Mouse (Mus musculus): Measurements from ENCODE around the gene Ass1. TPM values are rescaled to one million over a fixed set of nuclear protein-coding genes. Genes with fewer than 3 reads are reported as not detected.

Gene Ass1
- 9.6 and 10.3 TPM in 2 replicates for polyA plus RNA-seq (2014; fragmentation: Nextera tagmentation; extraction: Ambion mirVana)

GRCm38 (mm10) chr2:31469931-31470682, at the start of gene Ass1:
TSS of gene Ass1 (plus strand) at chr2:31470207.
- Histone ChIP-seq H3K4me3 (ENCODE audit: low read depth, low read length) (peak within 1 kb of the TSS; percentile 39), H3K27ac (ENCODE audit: low read depth, low read length) (no peak within 1 kb of the TSS), H3K9ac (ENCODE audit: low read length) (peak within 1 kb of the TSS; percentile 31; the same call in 1 of the 2 replicates), H3K27me3 (ENCODE audit: control insufficient read depth, insufficient read depth, low read length) (peaks cover 36% of the 10 kb centered on the region), H3K36me3 (ENCODE audit: control insufficient read depth, insufficient read depth, low read length) (no peaks in the 10 kb centered on the region), H3K4me1 (ENCODE audit: control insufficient read depth, insufficient read depth, low read length) (peaks cover 11% of the 10 kb centered on the region), H3K4me2 (peak within 1 kb of the TSS; percentile 76), H3K9me3 (ENCODE audit: control insufficient read depth, low read length) (no peaks in the 10 kb centered on the region; the same call in 1 of the 2 replicates)
- ATAC-seq (ENCODE audit: low FRiP score) (peak; percentile 44; the same call in 1 of the 2 replicates), DNase-seq (ENCODE audit: low spot score, missing footprints) (peak; percentile 92)
- WGBS, result under 1% methylated on average over 47 of the region's 49 CpGs

DNA sequence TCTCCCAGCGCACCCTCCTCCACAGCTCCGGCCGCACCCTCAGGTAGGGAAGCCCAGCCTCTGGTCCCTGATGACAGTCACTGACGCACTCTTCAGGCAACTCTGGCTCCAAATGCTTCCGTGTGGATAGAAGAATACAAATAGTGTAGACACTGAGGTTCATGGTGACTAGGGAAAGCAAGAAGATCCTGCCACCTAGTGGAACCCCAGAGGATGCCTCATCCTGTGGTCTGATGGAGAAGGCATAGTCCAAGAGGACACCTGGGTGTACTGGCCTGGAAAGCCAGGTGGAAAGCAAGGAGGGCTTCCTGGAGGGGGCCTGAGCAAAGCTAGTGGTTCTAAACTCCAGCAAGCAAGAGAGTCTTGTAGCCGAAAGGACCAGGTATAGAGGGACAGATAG, 49.1 kb upstream of the Ass1 start:
- Histone ChIP-seq H3K4me2 (no peak overlapping the region), H3K27ac (ENCODE audit: low read depth, low read length) (no peak overlapping the region), H3K4me1 (ENCODE audit: control insufficient read depth, insufficient read depth, low read length) (no peaks in the 10 kb centered on the region), H3K9ac (ENCODE audit: low read length) (no peak overlapping the region), H3K36me3 (ENCODE audit: control insufficient read depth, insufficient read depth, low read length) (no peaks in the 10 kb centered on the region), H3K9me3 (ENCODE audit: control insufficient read depth, low read length) (no peaks in the 10 kb centered on the region), H3K4me3 (ENCODE audit: low read depth, low read length) (no peak overlapping the region), H3K27me3 (ENCODE audit: control insufficient read depth, insufficient read depth, low read length) (no peaks in the 10 kb centered on the region)
- WGBS, result 84% methylated on average over 6 of the region's 6 CpGs
- no peak for DNase-seq (ENCODE audit: low spot score, missing footprints)
- no peak for ATAC-seq (ENCODE audit: low FRiP score)

DNA sequence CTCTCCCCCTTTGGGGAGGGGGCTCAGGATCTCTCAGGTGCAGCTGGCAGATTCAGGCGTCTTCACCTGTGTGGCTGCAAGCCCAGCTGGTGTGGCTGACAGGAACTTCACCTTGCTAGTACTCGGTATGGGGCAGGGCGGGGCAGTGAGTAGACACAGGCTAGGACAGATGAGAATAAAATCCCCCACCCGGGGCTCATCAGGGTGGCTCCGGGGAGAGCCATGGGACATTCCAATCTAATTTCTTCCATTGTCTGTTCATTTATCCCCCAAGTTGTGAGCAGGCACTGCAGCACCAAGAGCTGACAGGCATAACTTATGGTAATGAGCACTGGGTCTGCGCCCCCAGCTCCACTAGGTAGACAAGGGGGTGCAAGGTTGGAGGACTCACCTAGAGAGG, 47.4 kb upstream of the Ass1 start:
- Histone ChIP-seq H3K4me2 (no peak overlapping the region), H3K4me1 (ENCODE audit: control insufficient read depth, insufficient read depth, low read length) (no peaks in the 10 kb centered on the region), H3K9me3 (ENCODE audit: control insufficient read depth, low read length) (no peaks in the 10 kb centered on the region), H3K9ac (ENCODE audit: low read length) (no peak overlapping the region), H3K4me3 (ENCODE audit: low read depth, low read length) (no peak overlapping the region), H3K27ac (ENCODE audit: low read depth, low read length) (no peak overlapping the region), H3K36me3 (ENCODE audit: control insufficient read depth, insufficient read depth, low read length) (no peaks in the 10 kb centered on the region), H3K27me3 (ENCODE audit: control insufficient read depth, insufficient read depth, low read length) (no peaks in the 10 kb centered on the region)
- ATAC-seq (ENCODE audit: low FRiP score) (no peak), DNase-seq (ENCODE audit: low spot score, missing footprints) (no peak)
- WGBS, result 77% methylated on average over 6 of the region's 6 CpGs

DNA sequence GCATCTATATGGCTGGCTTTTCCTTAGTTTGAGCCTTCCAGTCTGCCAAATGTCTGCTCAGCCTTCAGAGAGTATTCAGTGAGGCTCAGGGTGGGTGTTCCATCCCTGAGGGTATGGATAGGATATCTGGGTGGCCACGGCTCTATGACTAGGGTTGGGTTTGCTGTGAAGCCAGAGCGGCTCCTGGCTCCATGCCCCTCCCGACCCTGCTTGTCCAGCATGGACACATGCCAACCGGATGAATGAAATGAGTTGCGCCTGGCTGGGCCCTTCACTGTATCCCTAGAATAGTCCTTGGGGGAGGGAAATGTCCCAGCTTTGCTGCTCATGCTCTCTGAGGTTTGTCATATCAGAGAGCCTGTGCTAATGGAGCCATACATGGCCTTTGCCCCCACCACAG, 38.5 kb upstream of the Ass1 start:
- ATAC-seq (ENCODE audit: low FRiP score), result no peak
- 84% methylated on average over 5 of the region's 5 CpGs for WGBS
- H3K4me2 ChIP-seq, result no peak overlapping the region
- no peaks in the 10 kb centered on the region for H3K4me1 ChIP-seq (ENCODE audit: control insufficient read depth, insufficient read depth, low read length)
- H3K9me3 ChIP-seq (ENCODE audit: control insufficient read depth, low read length), result no peaks in the 10 kb centered on the region
- H3K27me3 ChIP-seq (ENCODE audit: control insufficient read depth, insufficient read depth, low read length), result no peaks in the 10 kb centered on the region; the same call in 1 of the 2 replicates
- no peak overlapping the region for H3K9ac ChIP-seq (ENCODE audit: low read length)
- DNase-seq (ENCODE audit: low spot score, missing footprints), result no peak
- H3K36me3 ChIP-seq (ENCODE audit: control insufficient read depth, insufficient read depth, low read length), result no peaks in the 10 kb centered on the region
- no peak overlapping the region for H3K27ac ChIP-seq (ENCODE audit: low read depth, low read length)
- H3K4me3 ChIP-seq (ENCODE audit: low read depth, low read length), result no peak overlapping the region

DNA sequence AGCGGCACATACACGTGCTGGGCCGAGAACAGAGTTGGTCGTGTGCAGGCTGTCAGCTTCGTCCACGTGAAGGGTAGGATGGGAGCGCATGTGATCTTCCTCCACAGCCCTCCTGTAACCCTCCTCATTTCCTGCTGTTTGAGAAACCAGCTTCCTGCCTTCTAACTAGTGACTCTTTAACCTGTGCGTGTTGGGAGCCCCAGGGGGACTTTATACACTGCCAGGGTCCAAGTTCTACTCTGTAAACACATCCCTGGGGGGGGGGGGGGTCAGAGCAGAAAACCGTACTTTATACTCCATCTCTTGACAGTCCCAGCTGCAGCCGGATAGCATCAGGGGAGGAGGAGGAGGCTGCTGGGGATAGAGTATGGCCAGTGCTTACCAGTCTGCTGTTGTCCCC, 35.3 kb upstream of the Ass1 start:
- no peak for ATAC-seq (ENCODE audit: low FRiP score)
- H3K27ac ChIP-seq (ENCODE audit: low read depth, low read length), result no peak overlapping the region
- H3K4me1 ChIP-seq (ENCODE audit: control insufficient read depth, insufficient read depth, low read length), result no peaks in the 10 kb centered on the region
- H3K36me3 ChIP-seq (ENCODE audit: control insufficient read depth, insufficient read depth, low read length), result no peaks in the 10 kb centered on the region
- H3K4me3 ChIP-seq (ENCODE audit: low read depth, low read length), result no peak overlapping the region
- no peaks in the 10 kb centered on the region for H3K9me3 ChIP-seq (ENCODE audit: control insufficient read depth, low read length)
- H3K4me2 ChIP-seq, result no peak overlapping the region
- 80% methylated on average over 10 of the region's 10 CpGs for WGBS
- no peak overlapping the region for H3K9ac ChIP-seq (ENCODE audit: low read length)
- no peak for DNase-seq (ENCODE audit: low spot score, missing footprints)
- H3K27me3 ChIP-seq (ENCODE audit: control insufficient read depth, insufficient read depth, low read length), result no peaks in the 10 kb centered on the region; the same call in 1 of the 2 replicates

DNA sequence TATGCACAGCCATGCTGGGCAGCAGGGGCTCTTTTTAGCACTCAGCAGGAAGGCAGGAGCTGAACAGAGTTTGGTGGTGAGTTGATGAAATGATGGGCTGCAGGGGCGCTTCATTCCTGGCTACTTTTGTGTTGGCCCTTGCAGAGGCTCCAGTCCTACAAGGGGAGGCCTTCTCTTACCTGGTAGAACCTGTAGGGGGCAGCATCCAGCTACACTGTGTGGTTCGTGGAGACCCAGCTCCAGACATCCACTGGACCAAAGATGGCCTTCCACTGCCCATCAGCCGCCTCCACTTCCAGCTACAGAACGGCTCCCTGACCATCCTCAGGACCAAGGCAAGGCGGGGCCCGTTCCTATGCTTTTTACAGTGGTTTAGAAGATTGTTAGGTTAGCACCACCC, 34.4 kb upstream of the Ass1 start:
- no peak overlapping the region for H3K9ac ChIP-seq (ENCODE audit: low read length)
- H3K4me1 ChIP-seq (ENCODE audit: control insufficient read depth, insufficient read depth, low read length), result no peaks in the 10 kb centered on the region
- WGBS, result 39% methylated on average over 6 of the region's 6 CpGs
- H3K27me3 ChIP-seq (ENCODE audit: control insufficient read depth, insufficient read depth, low read length), result no peaks in the 10 kb centered on the region; the same call in 1 of the 2 replicates
- ATAC-seq (ENCODE audit: low FRiP score), result no peak
- H3K36me3 ChIP-seq (ENCODE audit: control insufficient read depth, insufficient read depth, low read length), result no peaks in the 10 kb centered on the region
- peak; percentile 92 for DNase-seq (ENCODE audit: low spot score, missing footprints)
- H3K9me3 ChIP-seq (ENCODE audit: control insufficient read depth, low read length), result no peaks in the 10 kb centered on the region
- no peak overlapping the region for H3K4me2 ChIP-seq
- no peak overlapping the region for H3K4me3 ChIP-seq (ENCODE audit: low read depth, low read length)
- H3K27ac ChIP-seq (ENCODE audit: low read depth, low read length), result no peak overlapping the region

- no peak overlapping the region for H3K9ac ChIP-seq (ENCODE audit: low read length)
- ATAC-seq (ENCODE audit: low FRiP score), result no peak
- no peak overlapping the region for H3K27ac ChIP-seq (ENCODE audit: low read depth, low read length)
- H3K36me3 ChIP-seq (ENCODE audit: control insufficient read depth, insufficient read depth, low read length), result no peaks in the 10 kb centered on the region
- no peaks in the 10 kb centered on the region for H3K9me3 ChIP-seq (ENCODE audit: control insufficient read depth, low read length)
- H3K4me2 ChIP-seq, result no peak overlapping the region
- no peak overlapping the region for H3K4me3 ChIP-seq (ENCODE audit: low read depth, low read length)
- H3K27me3 ChIP-seq (ENCODE audit: control insufficient read depth, insufficient read depth, low read length), result no peaks in the 10 kb centered on the region; the same call in 1 of the 2 replicates
- H3K4me1 ChIP-seq (ENCODE audit: control insufficient read depth, insufficient read depth, low read length), result no peaks in the 10 kb centered on the region
- WGBS, result 72% methylated on average over 14 of the region's 14 CpGs
- peak; percentile 77 for DNase-seq (ENCODE audit: low spot score, missing footprints)
Measured at GRCm38 (mm10) chr2:31437480-31438245, 32.3 kb upstream of the Ass1 start.

DNA sequence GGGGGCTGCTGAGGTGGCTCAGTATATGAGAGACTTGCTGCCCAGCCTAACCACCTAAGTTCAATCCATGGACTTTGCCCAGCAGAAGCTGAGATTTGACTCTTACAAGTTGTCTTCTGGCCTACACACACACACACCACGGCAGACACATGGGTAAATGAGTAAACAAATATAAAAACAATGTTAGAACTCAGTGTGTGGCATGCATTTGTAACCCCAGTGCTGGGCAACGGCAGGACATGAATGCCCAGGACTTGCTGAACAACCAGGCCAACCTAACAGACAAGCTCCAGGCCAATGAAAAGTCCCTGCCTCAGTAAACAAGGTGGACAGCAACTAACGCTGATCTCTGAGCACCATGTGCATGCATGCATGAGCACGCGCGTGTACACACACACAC, 30.4 kb upstream of the Ass1 start:
- Histone ChIP-seq H3K27me3 (ENCODE audit: control insufficient read depth, insufficient read depth, low read length) (no peaks in the 10 kb centered on the region; the same call in 1 of the 2 replicates), H3K9ac (ENCODE audit: low read length) (no peak overlapping the region), H3K4me3 (ENCODE audit: low read depth, low read length) (no peak overlapping the region), H3K4me1 (ENCODE audit: control insufficient read depth, insufficient read depth, low read length) (no peaks in the 10 kb centered on the region), H3K27ac (ENCODE audit: low read depth, low read length) (no peak overlapping the region), H3K4me2 (no peak overlapping the region), H3K36me3 (ENCODE audit: control insufficient read depth, insufficient read depth, low read length) (no peaks in the 10 kb centered on the region), H3K9me3 (ENCODE audit: control insufficient read depth, low read length) (no peaks in the 10 kb centered on the region)
- DNase-seq (ENCODE audit: low spot score, missing footprints) (no peak), ATAC-seq (ENCODE audit: low FRiP score) (no peak)
- WGBS, result 87% methylated on average over 6 of the region's 6 CpGs
